Mouse (Mus musculus) testis, adult 2 months (tissue): ENCODE data around the gene Nlrc5.

Experiments used
- CTCF ChIP-seq: fragments of 200-500 bp; IDR thresholded peaks from 2 replicates; pipeline ENCODE4 v1.5.1; 2012; ENCODE audit warnings: low read depth, mild to moderate bottlenecking, inconsistent platforms, low read length, moderate library complexity; ENCODE audit not compliant: control insufficient read depth, insufficient read depth, insufficient replicate concordance
- POLR2A ChIP-seq: fragments of 200-500 bp; IDR thresholded peaks from 2 replicates; pipeline ENCODE4 v1.6.1; 2012; ENCODE audit warnings: low read depth, mild to moderate bottlenecking, inconsistent platforms, low read length, moderate library complexity; ENCODE audit not compliant: control insufficient read depth

DNA sequence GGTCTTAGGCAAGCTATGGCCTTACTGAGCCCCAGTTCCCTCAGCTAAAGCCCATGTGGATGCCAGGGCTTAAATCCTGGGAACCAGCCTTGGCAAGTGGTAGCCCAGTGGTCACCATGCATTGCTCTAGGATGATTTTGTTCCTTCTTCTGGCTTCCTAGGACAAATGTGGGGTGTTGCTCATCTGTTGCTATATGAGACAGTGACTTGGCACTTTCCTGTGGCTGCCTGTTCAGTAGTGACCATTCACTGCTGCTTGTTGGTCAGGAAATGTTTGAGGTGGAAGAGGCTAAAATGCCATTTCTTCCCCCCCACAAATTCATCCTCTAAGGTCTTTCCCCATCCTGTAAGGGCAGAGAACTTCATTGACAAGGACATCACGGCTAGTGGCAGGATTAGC lies 135.3 kb downstream of the Nlrc5 start:
- TF ChIP-seq CTCF (no peak), POLR2A (no peak)
